Mouse (Mus musculus) urinary bladder, postnatal 14 days (tissue): ENCODE results near the gene Adamtsl5.

Experiments used
- DNase-seq: peaks from one replicate; pipeline ENCODE4 v3.0.0; 2021; ENCODE audit warnings: low spot score

The Adamtsl5 gene

DNA sequence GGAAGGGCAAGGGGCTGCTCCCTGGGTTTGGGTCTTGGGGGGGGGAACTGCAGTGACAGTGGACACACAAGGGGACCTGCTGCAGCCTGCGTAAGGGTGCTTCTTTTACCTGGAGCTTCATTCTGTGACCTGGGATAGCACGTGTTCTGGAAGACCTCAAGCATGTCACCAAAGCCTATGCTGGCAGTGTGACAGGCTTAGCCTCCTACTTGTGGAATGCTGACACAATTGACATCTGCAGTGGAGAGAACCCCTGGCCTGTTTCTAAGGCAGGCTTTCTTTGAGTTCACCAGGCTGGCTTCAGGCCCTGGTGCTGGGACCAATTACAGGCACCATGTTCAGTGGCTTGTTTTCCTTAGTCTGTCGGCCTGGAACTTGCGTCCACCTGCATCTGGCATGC is 53.9 kb downstream of the Adamtsl5 start:
- DNase-seq = no peak

DNA sequence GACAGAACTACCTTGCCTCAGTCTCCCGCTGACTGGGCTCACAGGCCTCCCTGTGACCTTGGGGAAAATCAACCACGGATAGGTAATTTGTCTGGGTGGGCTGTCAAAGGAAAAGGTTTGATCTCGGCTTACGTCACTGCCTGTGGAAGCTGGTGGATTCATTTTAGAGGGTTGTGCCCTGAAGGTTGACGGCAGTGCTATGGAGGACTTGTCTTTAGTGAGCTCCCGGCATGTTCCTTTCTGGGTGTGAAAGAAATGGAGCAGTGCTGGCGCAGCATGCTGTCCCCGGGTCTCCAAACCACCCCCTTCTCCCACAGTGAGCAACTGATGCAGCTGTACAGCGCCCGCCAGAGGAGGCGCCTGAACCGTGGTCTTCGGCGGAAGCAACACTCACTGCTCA is 54.9 kb downstream of the Adamtsl5 start:
- no peak for DNase-seq

DNA sequence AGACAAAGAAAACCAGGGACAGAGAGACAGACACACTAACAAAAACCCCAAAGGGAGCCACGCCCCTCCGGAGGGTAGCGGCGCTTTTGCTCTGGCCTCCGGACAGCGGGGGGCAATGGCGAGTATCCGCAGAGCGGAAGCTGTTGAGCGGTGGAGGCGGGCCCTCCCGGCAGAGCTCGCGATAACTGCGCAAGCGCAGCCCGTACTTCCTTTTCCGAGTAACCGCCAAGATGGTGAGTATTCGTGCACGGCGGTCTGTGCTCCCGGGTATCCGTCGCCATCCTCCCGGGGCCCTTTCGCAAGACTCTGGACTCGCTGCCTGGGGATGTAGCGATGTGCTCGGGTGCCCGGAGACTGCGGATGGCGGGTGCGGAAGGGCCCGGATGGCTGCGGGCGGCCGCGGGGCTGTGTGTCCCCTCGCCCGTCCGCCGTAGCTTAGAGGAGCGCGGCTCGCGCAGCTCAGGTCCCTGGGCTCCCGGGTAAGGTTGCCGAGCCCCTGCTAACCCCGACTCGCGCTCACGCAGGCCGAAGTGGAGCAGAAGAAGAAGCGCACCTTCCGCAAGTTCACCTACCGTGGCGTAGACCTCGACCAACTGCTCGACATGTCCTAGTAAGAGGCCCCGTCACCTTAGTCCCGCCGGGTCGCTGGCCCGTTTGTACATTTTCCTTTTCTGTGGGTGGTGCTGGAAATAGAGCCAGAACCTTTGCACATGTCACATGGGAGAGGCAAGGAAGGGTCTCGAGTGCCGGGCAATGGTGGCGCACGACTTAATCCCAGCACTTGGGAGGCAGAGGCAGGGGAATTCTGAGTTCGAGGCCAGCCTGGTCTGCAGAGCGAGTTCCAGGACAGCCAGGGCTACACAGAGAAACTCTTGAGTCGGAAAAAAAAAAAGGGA is 55.7 kb downstream of the Adamtsl5 start, which contains the start of gene Rps15:
TSS of gene Rps15 (plus strand) at position 203 of the 896 bp plus-strand sequence.
- peak; percentile 96 for DNase-seq
